Mouse (Mus musculus) forebrain, embryonic 10.5 days (tissue): ENCODE data around the gene F2rl2. TPM values are rescaled to one million over a fixed set of nuclear protein-coding genes. Genes with fewer than 3 reads are reported as not detected.

Experiments used
- DNase-seq: peaks from one replicate; pipeline ENCODE4 v3.0.0-alpha.2; 2017; ENCODE audit warnings: low spot score; ENCODE audit errors: extremely low spot score
- H3K27ac ChIP-seq: fragments of 300-500 bp; sonication (generic); 2 replicates; pipeline ENCODE4 v1.5.1; 2016; ENCODE audit warnings: mild to moderate bottlenecking
- H3K27me3 ChIP-seq: fragments of 300-500 bp; sonication (generic); 2 replicates; pipeline ENCODE4 v1.6.1; 2016; ENCODE audit warnings: mild to moderate bottlenecking; ENCODE audit not compliant: poor library complexity, severe bottlenecking
- H3K36me3 ChIP-seq: fragments of 300-500 bp; sonication (generic); replicated peaks from 2 replicates; pipeline ENCODE4 v1.6.1; 2016; ENCODE audit warnings: mild to moderate bottlenecking, moderate library complexity
- H3K4me1 ChIP-seq: fragments of 300-500 bp; sonication (generic); 2 replicates; pipeline ENCODE4 v1.6.1; 2016
- H3K4me3 ChIP-seq: fragments of 300-500 bp; sonication (generic); 2 replicates; pipeline ENCODE4 v1.5.1; 2016; ENCODE audit warnings: mild to moderate bottlenecking, moderate library complexity
- H3K9me3 ChIP-seq: fragments of 300-500 bp; sonication (generic); 2 replicates; pipeline ENCODE4 v1.6.1; 2016; ENCODE audit warnings: mild to moderate bottlenecking, moderate library complexity
- WGBS: fragments of 180-500 bp; shearing (Covaris S2); methylation state at CpG from one replicate; pipeline ENCODE4 v1.1.7; 2016; 5-methylcytosine and 5-hydroxymethylcytosine counted together
- polyA plus RNA-seq: library from polyadenylated mRNA; unstranded; fragments of >200 nt; fragmentation: Nextera tagmentation; extraction: Ambion mirVana; gene quantifications from 2 replicates; pipeline ENCODE4 v1.2.1, GENCODE M21; 2016

The F2rl2 gene
- polyA plus RNA-seq, result 1.9 and 2.2 TPM in 2 replicates

DNA sequence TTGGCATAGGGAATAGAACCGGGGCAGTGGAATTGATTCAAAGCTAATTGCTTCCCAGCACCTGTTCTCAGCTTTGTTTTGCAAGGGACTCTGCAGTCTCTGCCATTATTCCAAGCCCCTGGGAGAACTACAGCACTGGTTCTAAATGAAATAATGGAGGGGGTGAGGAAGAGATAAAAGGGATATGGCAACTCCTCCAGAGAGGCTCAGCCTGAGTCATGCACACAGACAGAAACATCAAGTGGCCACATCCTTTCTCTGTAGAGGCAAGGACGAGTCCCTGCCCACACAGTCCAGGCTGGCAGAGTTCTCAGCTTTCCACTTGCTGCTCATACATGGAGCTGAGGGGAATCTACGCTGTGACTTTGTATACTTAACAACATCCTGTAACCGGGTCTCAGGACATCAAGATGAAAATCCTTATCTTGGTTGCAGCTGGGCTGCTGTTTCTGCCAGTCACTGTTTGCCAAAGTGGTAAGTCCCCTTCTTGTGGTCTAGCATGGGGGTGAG, at the start of gene F2rl2:
TSS of gene F2rl2 (plus strand) at position 200 of the 510 bp plus-strand sequence.
- H3K27ac ChIP-seq, result peak within 1 kb of the TSS; percentile 51
- peaks cover 13% of the 10 kb centered on the region for H3K36me3 ChIP-seq
- 63% methylated on average over 4 of the region's 4 CpGs for WGBS
- DNase-seq, result no peak
- H3K9me3 ChIP-seq, result no peaks in the 10 kb centered on the region
- H3K4me1 ChIP-seq, result peaks cover 30% of the 10 kb centered on the region
- no peaks in the 10 kb centered on the region for H3K27me3 ChIP-seq
- no peak within 1 kb of the TSS for H3K4me3 ChIP-seq

DNA sequence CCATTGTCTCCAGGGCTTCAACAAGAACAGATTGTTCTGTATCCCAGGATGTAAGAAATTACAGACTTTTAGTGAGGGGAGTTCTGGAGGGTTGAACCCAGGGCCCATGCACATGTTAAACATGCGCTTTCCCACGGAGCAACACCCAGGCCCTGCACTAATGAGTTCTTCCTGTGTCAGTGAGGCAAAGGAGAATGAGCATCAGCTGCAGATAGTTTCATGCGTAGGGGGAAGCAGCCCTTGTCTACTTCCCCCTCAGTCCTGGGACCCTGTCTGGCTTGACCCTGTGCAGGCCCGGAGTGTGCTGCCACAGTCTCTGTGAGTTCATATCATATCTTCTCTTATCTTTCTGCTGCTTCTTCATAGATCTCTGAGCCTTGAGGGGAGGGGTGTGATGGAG, 49.4 kb upstream of the F2rl2 start:
- H3K4me1 ChIP-seq, result peaks cover 15% of the 10 kb centered on the region
- no peak overlapping the region for H3K4me3 ChIP-seq
- peaks cover 57% of the 10 kb centered on the region for H3K36me3 ChIP-seq
- WGBS, result 82% methylated on average over 4 of the region's 4 CpGs
- H3K9me3 ChIP-seq, result no peaks in the 10 kb centered on the region
- no peaks in the 10 kb centered on the region for H3K27me3 ChIP-seq
- no peak overlapping the region for H3K27ac ChIP-seq
- DNase-seq, result no peak

DNA sequence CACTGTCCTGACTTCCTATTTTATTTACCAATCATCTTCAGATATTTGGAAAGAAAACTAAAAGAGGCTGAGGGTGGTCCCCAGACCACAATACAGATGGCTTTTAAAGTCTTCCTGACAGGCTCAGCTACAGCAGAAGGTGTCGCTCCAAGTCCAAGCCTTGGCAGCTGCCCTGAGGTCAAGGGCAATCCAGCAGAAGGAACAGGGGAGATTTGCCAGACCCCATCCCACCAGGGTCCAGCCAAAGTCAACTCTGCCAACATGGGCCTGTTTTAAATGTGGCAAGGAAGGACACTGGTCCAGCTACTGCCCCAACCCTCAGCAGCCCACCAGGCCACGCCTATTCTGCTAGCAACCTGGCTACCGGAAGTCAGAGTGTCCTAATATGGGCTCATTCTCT, 46.7 kb upstream of the F2rl2 start:
- peaks cover 4% of the 10 kb centered on the region; the same call in 1 of the 2 replicates for H3K4me1 ChIP-seq
- no peak for DNase-seq
- H3K36me3 ChIP-seq, result peaks cover 31% of the 10 kb centered on the region
- no peak overlapping the region for H3K4me3 ChIP-seq
- WGBS, result 92% methylated on average over 3 of the region's 3 CpGs
- no peak overlapping the region for H3K27ac ChIP-seq
- H3K9me3 ChIP-seq, result no peaks in the 10 kb centered on the region
- no peaks in the 10 kb centered on the region for H3K27me3 ChIP-seq

GRCm38 (mm10) chr13:95651870-95652668, 44.6 kb upstream of the F2rl2 start:
- H3K27me3 ChIP-seq, result no peaks in the 10 kb centered on the region
- peaks cover 8% of the 10 kb centered on the region for H3K4me1 ChIP-seq
- no peak for DNase-seq
- H3K27ac ChIP-seq, result no peak overlapping the region
- no peak overlapping the region for H3K4me3 ChIP-seq
- no peaks in the 10 kb centered on the region for H3K9me3 ChIP-seq
- peaks cover 17% of the 10 kb centered on the region; the same call in 1 of the 2 replicates for H3K36me3 ChIP-seq
- 82% methylated on average over 7 of the region's 7 CpGs for WGBS

GRCm38 (mm10) chr13:95653696-95654095, 43.0 kb upstream of the F2rl2 start:
- Histone ChIP-seq H3K27me3 (no peaks in the 10 kb centered on the region), H3K36me3 (peaks cover 31% of the 10 kb centered on the region), H3K4me3 (no peak overlapping the region), H3K4me1 (peaks cover 4% of the 10 kb centered on the region), H3K9me3 (no peaks in the 10 kb centered on the region), H3K27ac (no peak overlapping the region)
- no peak for DNase-seq
- WGBS, result 86% methylated on average over 4 of the region's 4 CpGs

DNA sequence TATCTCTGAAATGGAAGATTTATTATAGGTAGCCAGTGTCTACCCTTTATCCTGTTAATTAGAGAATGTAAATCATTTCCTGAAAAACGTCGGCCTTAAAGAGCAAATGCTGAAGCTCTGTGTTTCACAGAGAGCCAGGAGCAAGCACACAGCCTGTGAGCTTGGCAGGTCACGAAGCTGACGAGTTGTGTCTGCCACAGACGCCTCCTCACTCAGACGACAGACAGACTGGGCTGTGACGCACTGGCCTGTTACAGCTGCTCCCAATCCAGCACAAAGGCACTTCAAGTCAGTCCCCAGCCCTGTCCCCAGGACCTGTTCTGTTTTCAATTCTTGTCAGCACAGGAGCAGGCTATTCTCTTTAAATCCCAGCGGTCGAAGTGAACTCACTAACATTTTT, 41.4 kb upstream of the F2rl2 start:
- no peak for DNase-seq
- Histone ChIP-seq H3K9me3 (no peaks in the 10 kb centered on the region), H3K4me3 (no peak overlapping the region), H3K27me3 (no peaks in the 10 kb centered on the region), H3K27ac (peak overlapping the region; percentile 2; the same call in 1 of the 2 replicates), H3K36me3 (peaks cover 40% of the 10 kb centered on the region), H3K4me1 (peaks cover 4% of the 10 kb centered on the region)
- WGBS, result 58% methylated on average over 9 of the region's 9 CpGs

DNA sequence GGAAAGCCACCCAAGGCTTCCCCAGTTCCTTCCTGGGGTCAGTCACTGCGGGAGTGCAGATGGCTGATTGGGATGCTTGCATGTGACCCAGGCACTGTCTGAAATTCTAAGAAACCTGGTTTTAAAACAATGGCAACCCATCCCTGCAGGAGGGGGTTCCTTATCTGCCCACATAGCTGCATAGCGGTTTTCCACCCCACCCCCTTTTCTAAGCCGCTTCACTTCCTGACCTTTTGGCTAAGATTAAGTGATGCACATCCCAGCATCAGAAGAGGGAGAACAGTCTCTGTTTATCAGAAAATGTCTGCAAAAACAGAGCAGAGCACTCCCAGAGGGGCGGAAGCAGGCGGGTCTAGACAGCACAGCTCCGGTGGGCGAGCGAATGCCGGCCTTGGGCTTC, 39.5 kb upstream of the F2rl2 start:
- H3K27me3 ChIP-seq, result no peaks in the 10 kb centered on the region
- H3K9me3 ChIP-seq, result no peaks in the 10 kb centered on the region
- no peak for DNase-seq
- H3K27ac ChIP-seq, result 0 out of 2 replicates have a peak overlapping the region, but pooled peaks have one; percentile 15
- H3K4me1 ChIP-seq, result peaks cover 4% of the 10 kb centered on the region
- WGBS, result 62% methylated on average over 9 of the region's 9 CpGs
- no peak overlapping the region for H3K4me3 ChIP-seq
- H3K36me3 ChIP-seq, result peaks cover 54% of the 10 kb centered on the region

- DNase-seq, result no peak
- H3K4me3 ChIP-seq, result no peak overlapping the region
- H3K27ac ChIP-seq, result no peak overlapping the region
- peaks cover 4% of the 10 kb centered on the region for H3K4me1 ChIP-seq
- peaks cover 74% of the 10 kb centered on the region for H3K36me3 ChIP-seq
- 83% methylated on average over 7 of the region's 7 CpGs for WGBS
- H3K27me3 ChIP-seq, result no peaks in the 10 kb centered on the region
- H3K9me3 ChIP-seq, result no peaks in the 10 kb centered on the region
Measured at GRCm38 (mm10) chr13:95659432-95659831, 37.2 kb upstream of the F2rl2 start.

DNA sequence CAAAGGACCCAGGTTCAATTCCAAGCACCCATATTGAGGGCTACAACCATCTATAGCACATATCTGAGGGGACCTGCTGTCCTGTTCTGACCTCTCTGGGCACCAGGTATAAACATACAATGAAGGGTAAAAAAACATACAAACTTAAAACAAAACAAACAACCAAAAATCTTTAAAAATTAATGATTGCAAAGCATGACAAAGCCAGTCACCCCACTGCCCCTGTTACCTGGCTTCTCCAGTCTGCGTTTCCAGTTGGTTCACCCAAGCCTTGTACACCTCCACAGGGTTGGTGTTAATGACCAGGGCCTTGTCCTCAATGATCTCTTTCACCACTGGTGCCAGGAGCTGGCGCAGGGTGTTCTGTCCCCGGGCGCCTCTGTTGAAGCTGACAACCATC, 32.8 kb upstream of the F2rl2 start:
- 97% methylated on average over 4 of the region's 4 CpGs for WGBS
- H3K27ac ChIP-seq, result no peak overlapping the region
- H3K4me1 ChIP-seq, result peaks cover 4% of the 10 kb centered on the region; the same call in 1 of the 2 replicates
- H3K4me3 ChIP-seq, result no peak overlapping the region
- no peaks in the 10 kb centered on the region for H3K9me3 ChIP-seq
- H3K36me3 ChIP-seq, result peaks cover 81% of the 10 kb centered on the region
- DNase-seq, result no peak
- H3K27me3 ChIP-seq, result no peaks in the 10 kb centered on the region

DNA sequence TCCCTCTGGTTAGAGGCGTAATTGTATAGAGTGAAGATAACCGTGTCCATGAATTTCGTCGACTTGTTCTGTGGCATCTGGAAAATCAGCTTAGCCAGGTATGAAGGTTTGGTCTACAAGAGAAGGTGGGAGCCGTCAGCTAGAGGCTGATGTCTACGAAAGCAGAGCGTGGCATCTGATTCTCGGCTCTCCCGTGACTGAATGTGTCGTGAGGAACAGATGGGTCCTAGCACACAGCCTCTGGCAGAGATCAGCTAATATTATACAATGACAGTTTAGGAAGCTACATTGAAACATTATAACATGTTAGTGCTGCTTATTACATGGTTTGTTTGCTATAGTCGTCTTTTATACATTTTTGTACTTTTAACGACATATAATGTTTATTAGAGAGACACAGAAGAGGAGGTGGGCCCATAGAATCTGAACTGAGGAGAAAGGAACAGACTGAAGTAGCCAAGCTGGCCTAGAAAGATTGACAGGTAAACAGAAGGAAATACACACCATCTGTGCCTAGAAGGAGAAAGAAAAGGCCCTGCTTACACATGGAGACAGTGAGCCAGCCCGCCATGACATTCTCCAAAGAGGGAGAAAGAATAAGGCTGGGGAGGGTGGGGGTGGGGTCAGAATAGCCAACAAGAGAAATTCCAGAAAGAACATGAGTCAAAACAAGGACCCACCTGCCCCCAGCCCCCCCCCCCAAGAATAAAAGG, 30.9 kb upstream of the F2rl2 start:
- peaks cover 81% of the 10 kb centered on the region for H3K36me3 ChIP-seq
- H3K27ac ChIP-seq, result no peak overlapping the region
- 91% methylated on average over 13 of the region's 13 CpGs for WGBS

GRCm38 (mm10) chr13:95667260-95667659, 29.4 kb upstream of the F2rl2 start:
- Histone ChIP-seq H3K27me3 (no peaks in the 10 kb centered on the region), H3K36me3 (peaks cover 79% of the 10 kb centered on the region), H3K27ac (no peak overlapping the region), H3K4me1 (peaks cover 4% of the 10 kb centered on the region; the same call in 1 of the 2 replicates), H3K9me3 (no peaks in the 10 kb centered on the region), H3K4me3 (no peak overlapping the region)
- 24% methylated on average over 7 of the region's 7 CpGs for WGBS
- no peak for DNase-seq

More for the DNA sequence above, 30.9 kb upstream of the F2rl2 start:
- Histone ChIP-seq H3K9me3 (no peaks in the 10 kb centered on the region), H3K4me3 (no peak overlapping the region), H3K27me3 (no peaks in the 10 kb centered on the region), H3K4me1 (peaks cover 4% of the 10 kb centered on the region; the same call in 1 of the 2 replicates)
- no peak for DNase-seq

GRCm38 (mm10) chr13:95670534-95670933, 26.1 kb upstream of the F2rl2 start:
- H3K27me3 ChIP-seq, result no peaks in the 10 kb centered on the region
- no peaks in the 10 kb centered on the region for H3K9me3 ChIP-seq
- H3K4me3 ChIP-seq, result no peak overlapping the region
- H3K36me3 ChIP-seq, result peaks cover 54% of the 10 kb centered on the region
- no peak for DNase-seq
- peaks cover 4% of the 10 kb centered on the region; the same call in 1 of the 2 replicates for H3K4me1 ChIP-seq
- H3K27ac ChIP-seq, result no peak overlapping the region
- 91% methylated on average over 5 of the region's 5 CpGs for WGBS
